Mouse (Mus musculus) central nervous system, embryonic 18 days (tissue): ENCODE results near the gene Txlng. TPM values are rescaled to one million over a fixed set of nuclear protein-coding genes. Genes with fewer than 3 reads are reported as not detected.

Source experiments
- polyA plus RNA-seq: library from polyadenylated mRNA; depleted of rRNA; stranded (reverse); fragments of >200 nt; gene quantifications from 2 replicates; pipeline ENCODE4 v1.2.3, GENCODE M21; 2012; rRNA removed

Gene Txlng
- 11.4 and 12.0 TPM in 2 replicates for polyA plus RNA-seq

DNA sequence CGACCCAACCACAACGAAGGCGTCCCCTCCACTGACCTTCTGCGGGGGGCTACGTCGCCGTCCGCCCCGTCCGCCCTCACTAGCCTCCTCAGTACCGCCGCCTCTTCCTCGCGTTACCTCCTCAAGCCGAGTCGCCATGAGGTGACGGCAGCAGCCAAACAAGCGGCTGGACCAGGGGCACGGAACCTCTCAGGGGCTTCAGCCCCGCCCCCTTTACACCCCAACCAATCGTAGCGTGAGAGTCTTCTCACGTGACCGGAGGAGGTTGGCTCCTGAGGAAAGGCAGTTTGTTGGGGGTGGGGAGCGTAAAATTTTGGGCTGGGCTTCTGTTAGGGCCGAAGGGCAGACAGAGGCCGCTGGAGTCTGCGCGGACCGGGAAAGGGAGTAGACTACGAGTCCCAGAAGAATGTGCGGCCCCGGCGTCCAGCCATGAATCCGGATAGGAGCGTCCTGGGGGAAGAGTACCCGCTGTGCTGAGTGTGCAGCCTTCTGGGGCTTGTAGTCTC lies at the start of gene Txlng:
Txlng (minus strand) TSS at position 252 of the 506 bp plus-strand sequence.

DNA sequence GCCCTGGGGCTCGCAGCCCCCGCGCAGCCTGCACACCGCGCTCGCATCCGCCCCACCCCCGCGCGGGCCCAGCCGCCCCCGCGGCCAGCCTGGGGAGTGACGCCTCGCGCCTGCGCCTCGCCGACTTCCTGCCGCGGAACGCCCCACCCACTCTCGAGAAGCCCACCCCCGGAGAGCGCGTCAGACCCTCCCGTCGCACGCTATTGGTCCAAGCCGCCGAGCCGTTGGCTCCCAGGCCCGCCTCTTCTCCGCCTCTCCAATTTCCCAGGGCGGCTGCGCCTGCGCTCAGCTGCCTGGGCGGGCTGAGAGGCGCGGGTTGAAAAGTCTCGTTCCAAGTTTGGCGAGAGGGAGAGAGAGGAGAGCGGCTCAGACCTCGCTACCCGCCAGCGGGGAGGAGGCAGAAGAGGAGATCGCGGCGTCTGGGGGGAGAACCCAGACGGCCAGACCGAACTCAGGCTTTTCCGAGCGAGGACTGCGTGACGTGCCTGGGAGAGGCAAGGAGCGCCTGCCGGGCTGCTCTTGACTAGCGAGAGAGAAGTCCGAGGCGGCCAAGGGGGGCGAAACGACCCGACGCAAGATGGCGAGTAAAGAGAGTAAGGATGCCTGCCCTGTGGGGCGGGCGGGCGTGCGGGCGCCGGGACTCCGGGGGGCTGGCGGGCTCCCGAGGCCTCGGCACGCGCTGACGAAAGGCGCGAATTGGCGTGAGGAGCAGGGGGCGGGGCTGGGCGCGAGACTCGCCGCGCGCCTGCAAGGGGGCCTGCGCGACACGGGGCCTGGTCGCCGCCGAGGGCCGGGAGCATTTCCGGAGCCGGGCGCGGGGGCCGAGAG lies 68.9 kb downstream of the Txlng start, which contains the start of gene Rbbp7:
Rbbp7 (plus strand) TSS at position 288 of the 828 bp plus-strand sequence.

Other genes with a start within 250 kb of the Txlng start
- 10.2 and 11.7 TPM in 2 replicates for gene Reps2, start 185.8 kb downstream of the Txlng start, polyA plus RNA-seq
- 143 and 151 TPM in 2 replicates for gene Rbbp7, start 69.1 kb downstream of the Txlng start, polyA plus RNA-seq
- gene Syap1, start 59.0 kb upstream of the Txlng start, polyA plus RNA-seq = 29.2 and 29.6 TPM in 2 replicates
- gene Ctps2, start 71.8 kb upstream of the Txlng start, polyA plus RNA-seq = 90.2 and 96.3 TPM in 2 replicates
- gene S100g, start 135.1 kb upstream of the Txlng start, polyA plus RNA-seq = 0.25 TPM in 1 of 2 replicates, not detected in the other